Mouse (Mus musculus) limb, embryonic 15.5 days (tissue): Measurements from ENCODE around the gene Vsig2. TPM values are rescaled to one million over a fixed set of nuclear protein-coding genes. Genes with fewer than 3 reads are reported as not detected.

Source experiments
- ATAC-seq: fragments of 200-750 bp; cut with Nextera tagmentation; 2 replicates; pipeline ENCODE4 v1.8.0; 2017; ENCODE audit warnings: low read depth, moderate TSS enrichment; ENCODE audit not compliant: insufficient number of reproducible peaks, low FRiP score, low TSS enrichment
- H3K27ac ChIP-seq: fragments of 300-500 bp; sonication (generic); 2 replicates; pipeline ENCODE4 v1.5.1; 2015; ENCODE audit warnings: moderate library complexity, mild to moderate bottlenecking, inconsistent platforms
- H3K27me3 ChIP-seq: fragments of 300-500 bp; sonication (generic); 2 replicates; pipeline ENCODE4 v1.6.1; 2015; ENCODE audit warnings: inconsistent platforms
- H3K36me3 ChIP-seq: fragments of 300-500 bp; sonication (generic); 2 replicates; pipeline ENCODE4 v1.6.1; 2015; ENCODE audit warnings: inconsistent platforms
- H3K4me1 ChIP-seq: fragments of 300-500 bp; sonication (generic); 2 replicates; pipeline ENCODE4 v1.6.1; 2015; ENCODE audit warnings: inconsistent platforms
- H3K4me2 ChIP-seq: fragments of 300-500 bp; sonication (generic); 2 replicates; pipeline ENCODE4 v1.6.1; 2015; ENCODE audit warnings: mild to moderate bottlenecking, inconsistent platforms
- H3K4me3 ChIP-seq: fragments of 300-500 bp; sonication (generic); 2 replicates; pipeline ENCODE4 v1.5.1; 2015; ENCODE audit warnings: mild to moderate bottlenecking, inconsistent platforms
- H3K9ac ChIP-seq: fragments of 300-500 bp; sonication (generic); 2 replicates; pipeline ENCODE4 v1.6.1; 2015; ENCODE audit warnings: inconsistent platforms
- H3K9me3 ChIP-seq: fragments of 300-500 bp; sonication (generic); 2 replicates; pipeline ENCODE4 v1.6.1; 2016; ENCODE audit warnings: inconsistent platforms
- WGBS: fragments of 180-500 bp; shearing (Covaris S2); methylation state at CpG from one replicate; pipeline ENCODE4 v1.1.7; 2015; 5-methylcytosine and 5-hydroxymethylcytosine counted together
- polyA plus RNA-seq: library from polyadenylated mRNA; unstranded; fragments of >200 nt; fragmentation: Nextera tagmentation; extraction: Ambion mirVana; gene quantifications from 2 replicates; pipeline ENCODE4 v1.2.1, GENCODE M21; 2015

The Vsig2 gene
- polyA plus RNA-seq, 1 experiment from 2014 or later: 2.0 TPM

GRCm38 (mm10) chr9:37540226-37540625 lies 1.2 kb downstream of the Vsig2 start:
- Histone ChIP-seq H3K36me3 (no peaks in the 10 kb centered on the region), H3K4me3 (no peak overlapping the region), H3K27me3 (peaks cover 32% of the 10 kb centered on the region), H3K9me3 (no peaks in the 10 kb centered on the region), H3K9ac (no peak overlapping the region), H3K4me2 (no peak overlapping the region), H3K27ac (no peak overlapping the region), H3K4me1 (peaks cover 19% of the 10 kb centered on the region)
- 85% methylated on average over 4 of the region's 4 CpGs for WGBS
- no peak for ATAC-seq

- 84% methylated on average over 6 of the region's 6 CpGs for WGBS
- H3K4me3 ChIP-seq: no peak overlapping the region
- no peak overlapping the region for H3K9ac ChIP-seq
- no peak overlapping the region for H3K4me2 ChIP-seq
- no peaks in the 10 kb centered on the region for H3K36me3 ChIP-seq
- peaks cover 24% of the 10 kb centered on the region for H3K4me1 ChIP-seq
- H3K9me3 ChIP-seq: no peaks in the 10 kb centered on the region
- peak overlapping the region; percentile 23; the same call in 1 of the 2 replicates for H3K27ac ChIP-seq
- ATAC-seq: no peak
- peaks cover 40% of the 10 kb centered on the region for H3K27me3 ChIP-seq
Observed at GRCm38 (mm10) chr9:37540701-37541575, 1.9 kb downstream of the Vsig2 start.

GRCm38 (mm10) chr9:37541851-37542642 lies 3.0 kb downstream of the Vsig2 start:
- 48% methylated on average over 7 of the region's 7 CpGs for WGBS
- Histone ChIP-seq H3K4me2 (no peak overlapping the region), H3K9me3 (no peaks in the 10 kb centered on the region), H3K4me3 (no peak overlapping the region), H3K9ac (no peak overlapping the region), H3K27me3 (peaks cover 49% of the 10 kb centered on the region), H3K4me1 (peaks cover 25% of the 10 kb centered on the region), H3K27ac (no peak overlapping the region; the same call in 1 of the 2 replicates), H3K36me3 (no peaks in the 10 kb centered on the region)
- ATAC-seq: no peak

GRCm38 (mm10) chr9:37543869-37544440 lies 4.9 kb downstream of the Vsig2 start:
- H3K27ac ChIP-seq: no peak overlapping the region
- ATAC-seq: no peak
- WGBS: 36% methylated on average over 12 of the region's 12 CpGs

GRCm38 (mm10) chr9:37544447-37545165 lies 5.6 kb downstream of the Vsig2 start:
- Histone ChIP-seq H3K4me3 (peak overlapping the region; percentile 27), H3K27me3 (peaks cover 49% of the 10 kb centered on the region), H3K9me3 (no peaks in the 10 kb centered on the region), H3K4me2 (peak overlapping the region; percentile 47), H3K27ac (no peak overlapping the region), H3K4me1 (peaks cover 18% of the 10 kb centered on the region), H3K9ac (no peak overlapping the region), H3K36me3 (no peaks in the 10 kb centered on the region)
- 1% methylated on average over 29 of the region's 29 CpGs for WGBS
- no peak for ATAC-seq

More at GRCm38 (mm10) chr9:37543869-37544440, 4.9 kb downstream of the Vsig2 start:
- H3K36me3 ChIP-seq: no peaks in the 10 kb centered on the region
- peaks cover 22% of the 10 kb centered on the region for H3K4me1 ChIP-seq
- H3K27me3 ChIP-seq: peaks cover 49% of the 10 kb centered on the region
- H3K9me3 ChIP-seq: no peaks in the 10 kb centered on the region
- H3K4me2 ChIP-seq: peak overlapping the region; percentile 47
- H3K4me3 ChIP-seq: peak overlapping the region; percentile 27
- no peak overlapping the region for H3K9ac ChIP-seq

GRCm38 (mm10) chr9:37545166-37545610 lies 6.1 kb downstream of the Vsig2 start:
- no peaks in the 10 kb centered on the region for H3K9me3 ChIP-seq
- no peak overlapping the region for H3K27ac ChIP-seq
- peak overlapping the region; percentile 47 for H3K4me2 ChIP-seq
- ATAC-seq: no peak
- H3K4me3 ChIP-seq: peak overlapping the region; percentile 27
- no peaks in the 10 kb centered on the region for H3K36me3 ChIP-seq
- peaks cover 53% of the 10 kb centered on the region for H3K27me3 ChIP-seq
- 11% methylated on average over 15 of the region's 17 CpGs for WGBS
- H3K4me1 ChIP-seq: peaks cover 18% of the 10 kb centered on the region
- H3K9ac ChIP-seq: no peak overlapping the region

- Histone ChIP-seq H3K36me3 (no peaks in the 10 kb centered on the region), H3K4me3 (no peak overlapping the region), H3K9ac (no peak overlapping the region), H3K4me1 (peaks cover 18% of the 10 kb centered on the region), H3K27me3 (peaks cover 58% of the 10 kb centered on the region), H3K4me2 (no peak overlapping the region), H3K9me3 (no peaks in the 10 kb centered on the region), H3K27ac (no peak overlapping the region)
- ATAC-seq: no peak
- WGBS: 21% methylated on average over 27 of the region's 27 CpGs
Observed at GRCm38 (mm10) chr9:37545847-37546452, 6.9 kb downstream of the Vsig2 start.

GRCm38 (mm10) chr9:37546889-37547288 lies 7.8 kb downstream of the Vsig2 start:
- H3K4me3 ChIP-seq: no peak overlapping the region
- H3K27me3 ChIP-seq: peaks cover 66% of the 10 kb centered on the region
- H3K9ac ChIP-seq: no peak overlapping the region
- H3K27ac ChIP-seq: no peak overlapping the region
- H3K4me1 ChIP-seq: peaks cover 22% of the 10 kb centered on the region
- no peak overlapping the region for H3K4me2 ChIP-seq
- H3K36me3 ChIP-seq: no peaks in the 10 kb centered on the region
- H3K9me3 ChIP-seq: no peaks in the 10 kb centered on the region
- no peak for ATAC-seq
- 95% methylated on average over 1 of the region's 1 CpGs for whole genome bisulfite sequencing

- 53% methylated on average over 1 of the region's 1 CpGs for WGBS
- peaks cover 84% of the 10 kb centered on the region for H3K27me3 ChIP-seq
Observed at GRCm38 (mm10) chr9:37550435-37550834, 11.4 kb downstream of the Vsig2 start.

GRCm38 (mm10) chr9:37551751-37552531 lies 12.9 kb downstream of the Vsig2 start:
- no peak for ATAC-seq
- WGBS: 4% methylated on average over 23 of the region's 23 CpGs
- peaks cover 21% of the 10 kb centered on the region for H3K4me1 ChIP-seq
- peak overlapping the region; percentile 92 for H3K4me2 ChIP-seq
- no peaks in the 10 kb centered on the region for H3K36me3 ChIP-seq
- peak overlapping the region; percentile 21 for H3K9ac ChIP-seq
- H3K27ac ChIP-seq: no peak overlapping the region
- peak overlapping the region; percentile 43 for H3K4me3 ChIP-seq
- H3K9me3 ChIP-seq: no peaks in the 10 kb centered on the region
- peaks cover 71% of the 10 kb centered on the region for H3K27me3 ChIP-seq

More at GRCm38 (mm10) chr9:37550435-37550834, 11.4 kb downstream of the Vsig2 start:
- H3K27ac ChIP-seq: no peak overlapping the region
- peaks cover 23% of the 10 kb centered on the region for H3K4me1 ChIP-seq
- ATAC-seq: no peak
- no peak overlapping the region for H3K9ac ChIP-seq
- H3K4me2 ChIP-seq: no peak overlapping the region
- H3K4me3 ChIP-seq: no peak overlapping the region
- no peaks in the 10 kb centered on the region for H3K9me3 ChIP-seq
- no peaks in the 10 kb centered on the region for H3K36me3 ChIP-seq
